Comparison of ENCODE assay signal across 15 mouse cellular contexts in genomic region chr14:48054719-48055118, GRCm38 (mm10).
DNase-seq lines count a peak whose midpoint lies in the region; ATAC-seq and TF ChIP-seq lines count a peak whose summit lies in the region.
"Had no signal": no experiment of that assay in that cellular context is flagged by ENCODE, and none has a peak within 500 bp of the region (broad histone marks: within the 10 kb centered on the region; RNA-seq: fewer than 3 reads in every experiment).

No protein-coding gene starts in this region.

- no peak for DNase-seq in forebrain, postnatal 0 days
- no peak for DNase-seq in forebrain, embryonic 11.5 days (ENCODE audit: low spot score)
- DNase-seq in liver, postnatal 0 days = no peak
- no peak for DNase-seq in liver
- DNase-seq in MEL (ENCODE audit: low read depth, low spot score) = peak; percentile 5
- DNase-seq in limb, embryonic 10.5 days (ENCODE audit: low spot score) = peak; percentile 29
- DNase-seq in yolk sac, embryonic 10.5 days (ENCODE audit: low spot score) = no peak
- DNase-seq: B cell, adult 2 months; heart, postnatal 4 days; kidney, adult 8-10 months; layer of hippocampus, adult 9-11 months; spleen, adult 18-20 months had no signal

- no peak for TF ChIP-seq POLR2A in MEL (IDR thresholded peaks at IDR 0.05; ENCODE audit: control insufficient read depth in 1 of 2, insufficient read depth in 1 of 2, low read depth in 1 of 2, low read length in 2 of 2, poor library complexity in 1 of 2)

- WGBS in forebrain, postnatal 0 days = 81% methylated on average over 3 of the region's 3 CpGs
- WGBS in forebrain, embryonic 11.5 days = 80% methylated on average over 3 of the region's 3 CpGs
- 71% methylated on average over 3 of the region's 3 CpGs for WGBS in liver, postnatal 0 days (ENCODE audit: insufficient replicate concordance)
- WGBS in limb, embryonic 10.5 days = 81% methylated on average over 3 of the region's 3 CpGs

- H3K79me2 ChIP-seq in MEL (ENCODE audit: control insufficient read depth, insufficient read depth, low read length, poor library complexity) = no peaks in the 10 kb centered on the region

- H3K4me1 ChIP-seq in forebrain, postnatal 0 days (ENCODE audit: insufficient read depth) = 0 out of 2 replicates have a peak, but pooled peaks cover 4% of the 10 kb centered on the region
- H3K4me1 ChIP-seq in forebrain, embryonic 11.5 days (replicated peaks; ENCODE audit: control insufficient read depth, insufficient read depth, low read length) = no peaks in the 10 kb centered on the region
- peaks cover 9% of the 10 kb centered on the region; the same call in 1 of the 2 replicates for H3K4me1 ChIP-seq in liver, postnatal 0 days (ENCODE audit: insufficient read depth)
- H3K4me1 ChIP-seq in MEL (ENCODE audit: control insufficient read depth in 1 of 2, insufficient read depth in 2 of 2, low read length in 2 of 2) = no peaks in the 10 kb centered on the region
- peaks cover 13% of the 10 kb centered on the region for H3K4me1 ChIP-seq in limb, embryonic 10.5 days

- no peak overlapping the region for H3K4me2 ChIP-seq in forebrain, postnatal 0 days (ENCODE audit: low read depth)
- H3K4me2 ChIP-seq in forebrain, embryonic 11.5 days (ENCODE audit: low read depth, low read length, severe bottlenecking) = no peak overlapping the region
- H3K4me2 ChIP-seq in liver, postnatal 0 days (ENCODE audit: low read depth, low read length) = no peak overlapping the region
- H3K4me2 ChIP-seq: embryonic facial prominence, embryonic 15.5 days had no signal

- no peak overlapping the region for H3K9ac ChIP-seq in forebrain, postnatal 0 days
- no peak overlapping the region for H3K9ac ChIP-seq in forebrain, embryonic 11.5 days (ENCODE audit: low read length)
- H3K9ac ChIP-seq in liver, postnatal 0 days (replicated peaks) = no peak overlapping the region
- no peak overlapping the region for H3K9ac ChIP-seq in MEL (ENCODE audit: control insufficient read depth, low read depth, low read length, poor library complexity, severe bottlenecking)
- H3K9ac ChIP-seq: embryonic facial prominence, embryonic 15.5 days had no signal

- no peaks in the 10 kb centered on the region for H3K36me3 ChIP-seq in forebrain, postnatal 0 days (ENCODE audit: insufficient read depth)
- no peaks in the 10 kb centered on the region for H3K36me3 ChIP-seq in forebrain, embryonic 11.5 days (ENCODE audit: control insufficient read depth, insufficient read depth, low read length)
- no peaks in the 10 kb centered on the region for H3K36me3 ChIP-seq in liver, postnatal 0 days (replicated peaks; ENCODE audit: insufficient read depth, low read length)
- no peaks in the 10 kb centered on the region for H3K36me3 ChIP-seq in MEL (ENCODE audit: control insufficient read depth in 1 of 2, insufficient read depth in 2 of 2, low read length in 2 of 2)
- H3K36me3 ChIP-seq in limb, embryonic 10.5 days = no peaks in the 10 kb centered on the region
- H3K36me3 ChIP-seq: embryonic facial prominence, embryonic 15.5 days had no signal

- peak; percentile 38; the same call in 1 of the 2 replicates for TF ChIP-seq CTCF in forebrain, postnatal 0 days (IDR thresholded peaks at IDR 0.05; ENCODE audit: low read depth)
- peak; percentile 52 for TF ChIP-seq CTCF in liver, postnatal 0 days (IDR thresholded peaks at IDR 0.05; ENCODE audit: low read depth)
- peak; percentile 9 to 42 (median 24); a peak in 3 of 6 replicates for TF ChIP-seq CTCF in MEL (IDR thresholded peaks at IDR 0.05 in 2 of 3, conservative IDR thresholded peaks at IDR 0.05 in 1 of 3; ENCODE audit: control insufficient read depth in 1 of 3, insufficient read depth in 1 of 3, low read depth in 2 of 3, low read length in 3 of 3, poor library complexity in 1 of 3, severe bottlenecking in 1 of 3)

- no peaks in the 10 kb centered on the region for H3K27me3 ChIP-seq in forebrain, postnatal 0 days (ENCODE audit: insufficient read depth, low read length)
- H3K27me3 ChIP-seq in forebrain, embryonic 11.5 days (ENCODE audit: control insufficient read depth, insufficient read depth, low read length) = no peaks in the 10 kb centered on the region
- H3K27me3 ChIP-seq in liver, postnatal 0 days (ENCODE audit: insufficient read depth, low read length) = no peaks in the 10 kb centered on the region
- H3K27me3 ChIP-seq in MEL (ENCODE audit: control insufficient read depth in 1 of 2, insufficient read depth in 2 of 2, low read length in 2 of 2) = no peaks in the 10 kb centered on the region
- no peaks in the 10 kb centered on the region for H3K27me3 ChIP-seq in limb, embryonic 10.5 days (ENCODE audit: low read depth, poor library complexity, severe bottlenecking)

- no peaks in the 10 kb centered on the region for H3K9me3 ChIP-seq in forebrain, postnatal 0 days (ENCODE audit: low read length)
- H3K9me3 ChIP-seq in forebrain, embryonic 11.5 days (ENCODE audit: control insufficient read depth, low read length) = no peaks in the 10 kb centered on the region; the same call in 1 of the 2 replicates
- H3K9me3 ChIP-seq in liver, postnatal 0 days (ENCODE audit: low read length) = no peaks in the 10 kb centered on the region
- H3K9me3 ChIP-seq in MEL (replicated peaks; ENCODE audit: insufficient read depth, low read length) = no peaks in the 10 kb centered on the region
- no peaks in the 10 kb centered on the region for H3K9me3 ChIP-seq in limb, embryonic 10.5 days (replicated peaks)
- H3K9me3 ChIP-seq: embryonic facial prominence, embryonic 15.5 days had no signal

- H3K4me3 ChIP-seq in forebrain, postnatal 0 days (ENCODE audit: low read depth, low read length) = no peak overlapping the region
- no peak overlapping the region for H3K4me3 ChIP-seq in forebrain, embryonic 11.5 days (ENCODE audit: low read depth, low read length)
- H3K4me3 ChIP-seq in liver, postnatal 0 days (ENCODE audit: low read depth, low read length) = no peak overlapping the region
- H3K4me3 ChIP-seq in MEL (ENCODE audit: control insufficient read depth in 1 of 2, insufficient read depth in 1 of 2, low read depth in 2 of 2, low read length in 2 of 2) = no peak overlapping the region
- no peak overlapping the region for H3K4me3 ChIP-seq in limb, embryonic 10.5 days
- H3K4me3 ChIP-seq: embryonic facial prominence, embryonic 15.5 days had no signal

- no peak overlapping the region for H3K27ac ChIP-seq in forebrain, postnatal 0 days (ENCODE audit: low read depth, low read length)
- no peak overlapping the region for H3K27ac ChIP-seq in forebrain, embryonic 11.5 days (ENCODE audit: low read depth, low read length)
- no peak overlapping the region for H3K27ac ChIP-seq in liver, postnatal 0 days (ENCODE audit: low read depth)
- no peak overlapping the region for H3K27ac ChIP-seq in MEL (ENCODE audit: control insufficient read depth, low read depth, low read length)
- H3K27ac ChIP-seq in limb, embryonic 10.5 days = no peak overlapping the region
- H3K27ac ChIP-seq: embryonic facial prominence, embryonic 15.5 days had no signal

- TF ChIP-seq RAD21 in MEL (IDR thresholded peaks at IDR 0.05; ENCODE audit: low read depth, low read length) = peak; percentile 12

- no peak for ATAC-seq in forebrain, postnatal 0 days
- no peak for ATAC-seq in forebrain, embryonic 11.5 days (replicated peaks; ENCODE audit: low FRiP score)
- no peak for ATAC-seq in liver, postnatal 0 days
- ATAC-seq in frontal cortex, adult (ENCODE audit: low TSS enrichment) = no peak
- ATAC-seq: activated CD4-positive, CD25-positive, alpha-beta regulatory T cell, adult 4 months had no signal

- TF ChIP-seq EP300 in liver, postnatal 0 days (IDR thresholded peaks at IDR 0.05; ENCODE audit: low read depth) = no peak
- TF ChIP-seq EP300 in MEL (IDR thresholded peaks at IDR 0.05; ENCODE audit: low read depth in 1 of 2, low read length in 2 of 2) = no peak

TF ChIP-seq in MEL, 35 proteins besides CTCF, POLR2A, EP300 and RAD21:
- TF ChIP-seq RCOR1 (IDR thresholded peaks at IDR 0.05; ENCODE audit: low read depth, low read length) (no peak), CHD2 (IDR thresholded peaks at IDR 0.05; ENCODE audit: low read length) (no peak), HCFC1 (IDR thresholded peaks at IDR 0.05; ENCODE audit: low read depth, low read length) (no peak), GABPA (IDR thresholded peaks at IDR 0.05; ENCODE audit: low read depth, low read length) (no peak), ZNF384 (IDR thresholded peaks at IDR 0.05; ENCODE audit: low read depth, low read length) (no peak), KAT2A (conservative IDR thresholded peaks at IDR 0.05; ENCODE audit: low read depth, low read length) (no peak), SMC3 (IDR thresholded peaks at IDR 0.05; ENCODE audit: low read depth, low read length) (no peak; the same call in 1 of the 2 replicates), USF1 (IDR thresholded peaks at IDR 0.05; ENCODE audit: low read depth, low read length) (no peak), MEF2A (IDR thresholded peaks at IDR 0.05; ENCODE audit: extremely low read depth, insufficient replicate concordance, low read depth, low read length, poor library complexity, severe bottlenecking) (no peak), ZC3H11A (IDR thresholded peaks at IDR 0.05; ENCODE audit: low read depth, low read length) (no peak), NELFE (IDR thresholded peaks at IDR 0.05; ENCODE audit: low read depth, low read length) (no peak), UBTF (IDR thresholded peaks at IDR 0.05; ENCODE audit: borderline replicate concordance, insufficient read depth, low read depth, low read length) (no peak)

Comparison
In these comparisons a context has a peak if more than half of its experiments do, and no peak if none do; other contexts are left out.
1. DNase-seq: peak in MEL (single experiment) and limb, embryonic 10.5 days (single experiment); none in forebrain, postnatal 0 days (single experiment), forebrain, embryonic 11.5 days (single experiment), liver, postnatal 0 days (single experiment), liver (single experiment) and yolk sac, embryonic 10.5 days (single experiment).
2. Peak in every context shown above with its lines, with median percentiles within 50 percentile points of each other: CTCF ChIP-seq.